Mouse (Mus musculus): ENCODE results near the gene Dnajc21.
A peak's percentile ranks its signal among the peaks of the same experiment; 100 is the strongest.
"Not testable (repeated sequence)": the region's sequence is repeated elsewhere in the genome, so short reads cannot be mapped to it uniquely, and the experiment has no call there.

Dnajc21 gene

GRCm38 (mm10) chr15:10470151-10470831 is at the start of gene Dnajc21:
TSS of gene Dnajc21 (minus strand) at chr15:10470516.
- no peak for DNase-seq (ENCODE audit: low read depth, low spot score)

GRCm38 (mm10) chr15:10515166-10515565 is 44.9 kb upstream of the Dnajc21 start:
- no peak for DNase-seq (ENCODE audit: low read depth, low spot score)

- no peak for DNase-seq (ENCODE audit: low read depth, low spot score)
These were observed 35.8 kb upstream of the Dnajc21 start for GRCm38 (mm10) chr15:10506099-10506498.

GRCm38 (mm10) chr15:10500838-10501719 is 30.8 kb upstream of the Dnajc21 start:
- DNase-seq (ENCODE audit: low read depth, low spot score) = no peak

- no peak for DNase-seq (ENCODE audit: low read depth, low spot score)
These were observed 29.7 kb upstream of the Dnajc21 start for GRCm38 (mm10) chr15:10500035-10500434.

- no peak for DNase-seq (ENCODE audit: low read depth, low spot score)
These were observed 29.3 kb upstream of the Dnajc21 start for GRCm38 (mm10) chr15:10499593-10499992.

- not testable (repeated sequence) for DNase-seq (ENCODE audit: low read depth, low spot score)
These were observed 26.4 kb upstream of the Dnajc21 start for GRCm38 (mm10) chr15:10496696-10497095.

GRCm38 (mm10) chr15:10495944-10496343 is 25.6 kb upstream of the Dnajc21 start:
- no peak for DNase-seq (ENCODE audit: low read depth, low spot score)

GRCm38 (mm10) chr15:10490101-10490500 is 19.8 kb upstream of the Dnajc21 start:
- no peak for DNase-seq (ENCODE audit: low read depth, low spot score)

- no peak for DNase-seq (ENCODE audit: low read depth, low spot score)
These were observed 16.9 kb upstream of the Dnajc21 start for GRCm38 (mm10) chr15:10487246-10487645.

GRCm38 (mm10) chr15:10486365-10486839 is 16.1 kb upstream of the Dnajc21 start:
- DNase-seq (ENCODE audit: low read depth, low spot score) = no peak

GRCm38 (mm10) chr15:10485484-10486364 is 15.4 kb upstream of the Dnajc21 start, which contains the start of the genes Brix1 and Rad1:
TSS of gene Brix1 (minus strand) at chr15:10485947.
TSS of gene Rad1 (plus strand) at chr15:10486018.
- peak; percentile 98 for DNase-seq (ENCODE audit: low read depth, low spot score)

- no peak for DNase-seq (ENCODE audit: low read depth, low spot score)
These were observed 625 bp upstream of the Dnajc21 start for GRCm38 (mm10) chr15:10470941-10471340.

- DNase-seq (ENCODE audit: low read depth, low spot score) = no peak
These were observed 620 bp downstream of the Dnajc21 start for GRCm38 (mm10) chr15:10469641-10470150.

- DNase-seq (ENCODE audit: low read depth, low spot score) = no peak
These were observed 1.6 kb downstream of the Dnajc21 start for GRCm38 (mm10) chr15:10468761-10469160.

- no peak for DNase-seq (ENCODE audit: low read depth, low spot score)
These were observed 5.6 kb downstream of the Dnajc21 start for GRCm38 (mm10) chr15:10464678-10465077.

- peak; percentile 70 for DNase-seq (ENCODE audit: low read depth, low spot score)
These were observed 6.8 kb downstream of the Dnajc21 start for GRCm38 (mm10) chr15:10463555-10463954.

- no peak for DNase-seq (ENCODE audit: low read depth, low spot score)
These were observed 9.3 kb downstream of the Dnajc21 start for GRCm38 (mm10) chr15:10460986-10461385.

- DNase-seq (ENCODE audit: low read depth, low spot score) = no peak
These were observed 23.2 kb downstream of the Dnajc21 start for GRCm38 (mm10) chr15:10447102-10447501.

GRCm38 (mm10) chr15:10442275-10442674 is 28.0 kb downstream of the Dnajc21 start:
- DNase-seq (ENCODE audit: low read depth, low spot score) = peak; percentile 31

- no peak for DNase-seq (ENCODE audit: low read depth, low spot score)
These were observed 28.8 kb downstream of the Dnajc21 start for GRCm38 (mm10) chr15:10441493-10441892.

All from telencephalon, adult 2 months (tissue).